Mouse (Mus musculus) testis, adult 2 months (tissue): ENCODE data around the gene Cpvl. TPM values are rescaled to one million over a fixed set of nuclear protein-coding genes. Genes with fewer than 3 reads are reported as not detected.
A peak's percentile ranks its signal among the peaks of the same experiment; 100 is the strongest.

ENCODE experiments used
- H3K27ac ChIP-seq: fragments of 200-500 bp; 2 replicates; pipeline ENCODE4 v1.5.1; 2012; ENCODE audit warnings: low read depth, low read length; ENCODE audit not compliant: control insufficient read depth, insufficient read depth
- H3K27me3 ChIP-seq: fragments of 200-500 bp; 2 replicates; pipeline ENCODE4 v1.6.1; 2012; ENCODE audit warnings: mild to moderate bottlenecking, low read length, moderate library complexity; ENCODE audit not compliant: control insufficient read depth, insufficient read depth
- H3K36me3 ChIP-seq: fragments of 200-500 bp; 2 replicates; pipeline ENCODE4 v1.6.1; 2012; ENCODE audit warnings: mild to moderate bottlenecking, low read length; ENCODE audit not compliant: control insufficient read depth, insufficient read depth
- H3K4me1 ChIP-seq: fragments of 200-500 bp; 2 replicates; pipeline ENCODE4 v1.6.1; 2012; ENCODE audit warnings: low read length; ENCODE audit not compliant: control insufficient read depth, insufficient read depth
- H3K4me3 ChIP-seq: fragments of 200-500 bp; 2 replicates; pipeline ENCODE4 v1.5.1; 2012; ENCODE audit warnings: low read depth, mild to moderate bottlenecking, low read length, moderate library complexity, mixed read lengths; ENCODE audit not compliant: control insufficient read depth
- CTCF ChIP-seq: fragments of 200-500 bp; IDR thresholded peaks from 2 replicates; pipeline ENCODE4 v1.5.1; 2012; ENCODE audit warnings: low read depth, mild to moderate bottlenecking, inconsistent platforms, low read length, moderate library complexity; ENCODE audit not compliant: control insufficient read depth, insufficient read depth, insufficient replicate concordance
- POLR2A ChIP-seq: fragments of 200-500 bp; IDR thresholded peaks from 2 replicates; pipeline ENCODE4 v1.6.1; 2012; ENCODE audit warnings: low read depth, mild to moderate bottlenecking, inconsistent platforms, low read length, moderate library complexity; ENCODE audit not compliant: control insufficient read depth
- polyA plus RNA-seq: library from polyadenylated mRNA; depleted of rRNA; stranded (reverse); fragments of >200 nt; gene quantifications from 2 replicates; pipeline ENCODE4 v1.2.3, GENCODE M21; 2012

Gene Cpvl
- polyA plus RNA-seq, 1 experiment = 18.9 TPM

- Histone ChIP-seq H3K27ac (no peak overlapping the region), H3K36me3 (no peaks in the 10 kb centered on the region), H3K4me3 (peak overlapping the region; percentile 70), H3K4me1 (peaks cover 5% of the 10 kb centered on the region; the same call in 1 of the 2 replicates), H3K27me3 (no peaks in the 10 kb centered on the region)
- no peak for TF ChIP-seq CTCF
Observed at GRCm38 (mm10) chr6:53986273-53986985, 8.0 kb upstream of the Cpvl start.

- H3K27me3 ChIP-seq = no peaks in the 10 kb centered on the region
- peaks cover 5% of the 10 kb centered on the region; the same call in 1 of the 2 replicates for H3K4me1 ChIP-seq
- TF ChIP-seq CTCF (no peak), POLR2A (no peak)
- no peaks in the 10 kb centered on the region for H3K36me3 ChIP-seq
- H3K27ac ChIP-seq = no peak overlapping the region
- no peak overlapping the region for H3K4me3 ChIP-seq
Observed at GRCm38 (mm10) chr6:53983820-53984219, 5.3 kb upstream of the Cpvl start.

GRCm38 (mm10) chr6:53982612-53983011 is 4.1 kb upstream of the Cpvl start:
- Histone ChIP-seq H3K4me1 (peaks cover 5% of the 10 kb centered on the region; the same call in 1 of the 2 replicates), H3K4me3 (no peak overlapping the region), H3K27ac (no peak overlapping the region), H3K27me3 (no peaks in the 10 kb centered on the region), H3K36me3 (no peaks in the 10 kb centered on the region)
- no peak for TF ChIP-seq POLR2A
- no peak for TF ChIP-seq CTCF

- Histone ChIP-seq H3K4me1 (peaks cover 5% of the 10 kb centered on the region; the same call in 1 of the 2 replicates), H3K36me3 (no peaks in the 10 kb centered on the region)
Observed at GRCm38 (mm10) chr6:53982047-53982600, 3.7 kb upstream of the Cpvl start.

GRCm38 (mm10) chr6:53980817-53981480 is 2.5 kb upstream of the Cpvl start:
- H3K4me1 ChIP-seq = peaks cover under 1% of the 10 kb centered on the region; the same call in 1 of the 2 replicates
- H3K27ac ChIP-seq = no peak overlapping the region
- no peaks in the 10 kb centered on the region for H3K27me3 ChIP-seq
- no peak for TF ChIP-seq POLR2A
- H3K4me3 ChIP-seq = peak overlapping the region; percentile 43
- no peaks in the 10 kb centered on the region for H3K36me3 ChIP-seq

More at GRCm38 (mm10) chr6:53982047-53982600, 3.7 kb upstream of the Cpvl start:
- Histone ChIP-seq H3K27me3 (no peaks in the 10 kb centered on the region), H3K4me3 (no peak overlapping the region), H3K27ac (no peak overlapping the region)
- TF ChIP-seq CTCF (no peak), POLR2A (no peak)

GRCm38 (mm10) chr6:53974040-53974439 is 4.4 kb downstream of the Cpvl start:
- H3K27ac ChIP-seq = no peak overlapping the region
- TF ChIP-seq CTCF (no peak), POLR2A (no peak)
- no peaks in the 10 kb centered on the region for H3K36me3 ChIP-seq
- H3K4me1 ChIP-seq = no peaks in the 10 kb centered on the region; the same call in none of the 2 replicates
- no peaks in the 10 kb centered on the region for H3K27me3 ChIP-seq
- H3K4me3 ChIP-seq = no peak overlapping the region

- TF ChIP-seq POLR2A = no peak
- no peak for TF ChIP-seq CTCF
- Histone ChIP-seq H3K4me3 (no peak overlapping the region), H3K27me3 (no peaks in the 10 kb centered on the region), H3K27ac (no peak overlapping the region), H3K4me1 (no peaks in the 10 kb centered on the region; the same call in none of the 2 replicates), H3K36me3 (no peaks in the 10 kb centered on the region)
Observed at GRCm38 (mm10) chr6:53973468-53973867, 5.0 kb downstream of the Cpvl start.
